Mouse (Mus musculus) cerebellum, adult 11 months (tissue): Measurements from ENCODE around the gene Mgat4d.
"Not testable (repeated sequence)": the region's sequence is repeated elsewhere in the genome, so short reads cannot be mapped to it uniquely, and the experiment has no call there.

Experiments used
- DNase-seq: peaks from one replicate; pipeline ENCODE4 v3.0.0; 2022

Gene Mgat4d

GRCm38 (mm10) chr8:83348263-83348662 lies at the start of gene Mgat4d:
TSS of gene Mgat4d (plus strand) at chr8:83348471.
- no peak for DNase-seq

- no peak for DNase-seq
Measured at GRCm38 (mm10) chr8:83300135-83300534, 48.1 kb upstream of the Mgat4d start.

GRCm38 (mm10) chr8:83304946-83305345 lies 43.3 kb upstream of the Mgat4d start:
- DNase-seq: no peak

GRCm38 (mm10) chr8:83309836-83310235 lies 38.4 kb upstream of the Mgat4d start:
- DNase-seq: no peak

- not testable (repeated sequence) for DNase-seq
Measured at GRCm38 (mm10) chr8:83315084-83315483, 33.2 kb upstream of the Mgat4d start.

GRCm38 (mm10) chr8:83315691-83316090 lies 32.6 kb upstream of the Mgat4d start:
- no peak for DNase-seq

- no peak for DNase-seq
Measured at GRCm38 (mm10) chr8:83320543-83320942, 27.7 kb upstream of the Mgat4d start.

GRCm38 (mm10) chr8:83322374-83322773 lies 25.9 kb upstream of the Mgat4d start:
- DNase-seq: no peak

GRCm38 (mm10) chr8:83323056-83323455 lies 25.2 kb upstream of the Mgat4d start:
- DNase-seq: no peak

- DNase-seq: no peak
Measured at GRCm38 (mm10) chr8:83327889-83328288, 20.4 kb upstream of the Mgat4d start.

GRCm38 (mm10) chr8:83331567-83331898 lies 16.7 kb upstream of the Mgat4d start:
- DNase-seq: peak; percentile 16

- DNase-seq: peak; percentile 97
Measured at GRCm38 (mm10) chr8:83331899-83332697, 16.2 kb upstream of the Mgat4d start, which contains the start of gene Elmod2. TSS of gene Elmod2 (minus strand) at chr8:83332486.

GRCm38 (mm10) chr8:83332864-83333263 lies 15.4 kb upstream of the Mgat4d start:
- no peak for DNase-seq

GRCm38 (mm10) chr8:83342076-83342475 lies 6.2 kb upstream of the Mgat4d start:
- DNase-seq: no peak

GRCm38 (mm10) chr8:83342693-83343092 lies 5.6 kb upstream of the Mgat4d start:
- DNase-seq: no peak

GRCm38 (mm10) chr8:83351315-83351714 lies 3.0 kb downstream of the Mgat4d start:
- DNase-seq: no peak

GRCm38 (mm10) chr8:83363156-83363769 lies 15.0 kb downstream of the Mgat4d start:
- no peak for DNase-seq

GRCm38 (mm10) chr8:83377231-83377630 lies 29.0 kb downstream of the Mgat4d start:
- no peak for DNase-seq

GRCm38 (mm10) chr8:83380141-83380540 lies 31.9 kb downstream of the Mgat4d start:
- no peak for DNase-seq

GRCm38 (mm10) chr8:83381016-83381415 lies 32.7 kb downstream of the Mgat4d start:
- DNase-seq: no peak

GRCm38 (mm10) chr8:83382850-83383249 lies 34.6 kb downstream of the Mgat4d start:
- DNase-seq: no peak

GRCm38 (mm10) chr8:83389316-83390005 lies 41.2 kb downstream of the Mgat4d start, which contains the start of gene Clgn:
TSS of gene Clgn (plus strand) at chr8:83389867.
- peak; percentile 80 for DNase-seq

- no peak for DNase-seq
Measured at GRCm38 (mm10) chr8:83390006-83390701, 41.9 kb downstream of the Mgat4d start.
